Mouse (Mus musculus) hindbrain, embryonic 16.5 days (tissue): ENCODE measurements around the gene Ccdc157. TPM values are rescaled to one million over a fixed set of nuclear protein-coding genes. Genes with fewer than 3 reads are reported as not detected.

ENCODE experiments used
- ATAC-seq: fragments of 200-750 bp; cut with Nextera tagmentation; 2 replicates; pipeline ENCODE4 v1.8.0; 2017; ENCODE audit warnings: moderate TSS enrichment, moderate library complexity
- H3K27ac ChIP-seq: fragments of 300-500 bp; sonication (generic); 2 replicates; pipeline ENCODE4 v1.5.1; 2014; ENCODE audit warnings: low read depth, mild to moderate bottlenecking, control low read depth, low read length, moderate library complexity
- H3K27me3 ChIP-seq: fragments of 300-500 bp; sonication (generic); replicated peaks from 2 replicates; pipeline ENCODE4 v1.6.1; 2014; ENCODE audit warnings: low read length; ENCODE audit not compliant: control insufficient read depth, insufficient read depth
- H3K36me3 ChIP-seq: fragments of 300-500 bp; sonication (generic); 2 replicates; pipeline ENCODE4 v1.6.1; 2014; ENCODE audit warnings: mild to moderate bottlenecking, low read length, moderate library complexity, mixed read lengths; ENCODE audit not compliant: control insufficient read depth, insufficient read depth
- H3K4me1 ChIP-seq: fragments of 300-500 bp; sonication (generic); 2 replicates; pipeline ENCODE4 v1.6.1; 2014; ENCODE audit warnings: low read depth, low read length; ENCODE audit not compliant: control insufficient read depth, insufficient read depth
- H3K4me2 ChIP-seq: fragments of 300-500 bp; sonication (generic); 2 replicates; pipeline ENCODE4 v1.6.1; 2014; ENCODE audit warnings: mild to moderate bottlenecking, low read length, control low read depth, moderate library complexity
- H3K4me3 ChIP-seq: fragments of 300-500 bp; sonication (generic); 2 replicates; pipeline ENCODE4 v1.5.1; 2014; ENCODE audit warnings: mild to moderate bottlenecking, low read length, control low read depth, moderate library complexity
- H3K9ac ChIP-seq: fragments of 300-500 bp; sonication (generic); 2 replicates; pipeline ENCODE4 v1.6.1; 2014; ENCODE audit warnings: low read depth, mild to moderate bottlenecking, control low read depth, low read length, moderate library complexity
- H3K9me3 ChIP-seq: fragments of 300-500 bp; sonication (generic); 2 replicates; pipeline ENCODE4 v1.6.1; 2014; ENCODE audit warnings: mild to moderate bottlenecking, low read length, moderate library complexity; ENCODE audit not compliant: control insufficient read depth
- WGBS: fragments of 180-500 bp; shearing (Covaris S2); extraction: QIAGEN DNeasy Blood & Tissue Kit; methylation state at CpG from one replicate; pipeline ENCODE4 v1.1.7; 2014; 5-methylcytosine and 5-hydroxymethylcytosine counted together
- polyA plus RNA-seq: library from polyadenylated mRNA; unstranded; fragments of >200 nt; fragmentation: Nextera tagmentation; extraction: Ambion mirVana; gene quantifications from 2 replicates; pipeline ENCODE4 v1.2.1, GENCODE M21; 2015

Ccdc157 gene
- polyA plus RNA-seq, 1 experiment from 2014 or later, result 9.1 TPM

GRCm38 (mm10) chr11:4160758-4161480 lies 826 bp upstream of the Ccdc157 start:
- ATAC-seq, result 0 out of 2 replicates have a peak, but pooled peaks have one; percentile 1
- H3K9me3 ChIP-seq, result no peaks in the 10 kb centered on the region
- H3K9ac ChIP-seq, result peak overlapping the region; percentile 90
- H3K36me3 ChIP-seq, result peaks cover 13% of the 10 kb centered on the region
- no peaks in the 10 kb centered on the region for H3K27me3 ChIP-seq
- WGBS, result 9% methylated on average over 15 of the region's 15 CpGs
- H3K4me2 ChIP-seq, result peak overlapping the region; percentile 75
- H3K4me3 ChIP-seq, result peak overlapping the region; percentile 86
- H3K4me1 ChIP-seq, result peaks cover 39% of the 10 kb centered on the region
- H3K27ac ChIP-seq, result peak overlapping the region; percentile 95

DNA sequence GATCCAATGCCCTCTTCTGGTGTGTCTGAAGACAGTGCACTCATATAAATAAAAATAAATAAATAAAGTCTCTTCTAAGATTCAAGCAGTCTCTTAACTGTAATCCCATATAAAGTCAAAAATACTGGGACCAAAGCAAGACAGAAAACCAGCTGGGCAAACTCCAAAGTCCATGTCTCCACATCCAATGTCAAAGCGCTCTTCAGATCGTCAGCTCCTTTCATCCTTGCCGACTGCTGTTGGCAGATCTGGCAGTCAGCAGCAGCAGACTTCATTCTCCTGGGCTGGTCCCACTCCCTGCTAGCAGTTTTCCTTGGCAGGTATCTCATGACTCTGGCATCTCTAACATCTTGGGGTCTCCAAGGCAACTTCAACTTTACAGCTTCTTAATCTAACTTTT lies 1.4 kb downstream of the Ccdc157 start:
- no peak overlapping the region for H3K4me2 ChIP-seq
- peaks cover 29% of the 10 kb centered on the region for H3K4me1 ChIP-seq
- no peak overlapping the region for H3K27ac ChIP-seq
- no peaks in the 10 kb centered on the region for H3K27me3 ChIP-seq
- 86% methylated on average over 3 of the region's 3 CpGs for WGBS
- no peak overlapping the region for H3K4me3 ChIP-seq
- H3K9ac ChIP-seq, result no peak overlapping the region
- H3K9me3 ChIP-seq, result no peaks in the 10 kb centered on the region
- no peak for ATAC-seq
- peaks cover 4% of the 10 kb centered on the region for H3K36me3 ChIP-seq

DNA sequence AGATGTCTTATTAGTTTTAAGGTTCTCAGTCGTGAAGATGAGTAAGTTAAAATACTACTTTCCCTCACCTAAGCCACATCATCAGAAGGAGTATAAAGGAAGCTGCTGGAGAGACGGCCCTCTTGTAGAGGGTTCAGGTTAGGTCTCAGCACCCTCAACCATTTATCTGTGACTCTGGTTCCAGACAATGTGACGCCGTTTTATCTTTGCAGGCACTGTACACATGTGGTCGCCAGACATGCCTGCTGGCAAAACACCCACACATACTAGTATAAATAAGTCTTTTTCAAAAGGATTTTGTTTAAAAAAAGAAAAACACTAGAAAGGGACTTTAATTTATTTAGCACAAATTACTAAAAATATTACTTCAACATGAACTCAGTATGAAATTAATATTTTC lies 4.5 kb downstream of the Ccdc157 start:
- no peak overlapping the region for H3K4me2 ChIP-seq
- no peaks in the 10 kb centered on the region for H3K9me3 ChIP-seq
- H3K27ac ChIP-seq, result no peak overlapping the region
- 81% methylated on average over 5 of the region's 5 CpGs for WGBS
- no peak overlapping the region for H3K4me3 ChIP-seq
- peaks cover 10% of the 10 kb centered on the region for H3K4me1 ChIP-seq
- H3K27me3 ChIP-seq, result no peaks in the 10 kb centered on the region
- H3K9ac ChIP-seq, result no peak overlapping the region
- peaks cover 2% of the 10 kb centered on the region; the same call in 1 of the 2 replicates for H3K36me3 ChIP-seq
- ATAC-seq, result no peak

DNA sequence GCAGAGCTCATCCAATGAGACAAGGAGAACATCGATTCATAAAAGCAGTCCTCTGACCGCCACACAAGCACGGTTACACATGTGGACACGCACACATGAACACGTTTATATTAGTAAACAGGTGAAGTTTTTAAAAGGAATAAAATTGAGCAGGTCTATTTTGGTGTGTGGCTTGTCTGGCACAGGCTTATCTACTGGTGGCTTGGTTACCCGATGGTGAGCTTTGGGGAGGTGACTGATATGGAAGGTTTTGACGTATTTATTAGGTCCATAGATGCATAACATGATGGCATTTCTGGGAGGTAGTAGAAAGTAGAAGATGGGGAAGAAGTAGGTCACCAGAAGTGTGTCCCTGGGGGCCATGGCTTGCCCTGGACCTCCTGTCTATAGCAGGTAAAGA lies 6.4 kb downstream of the Ccdc157 start:
- H3K9ac ChIP-seq, result no peak overlapping the region
- H3K4me2 ChIP-seq, result no peak overlapping the region
- ATAC-seq, result no peak
- no peak overlapping the region for H3K27ac ChIP-seq
- no peaks in the 10 kb centered on the region for H3K9me3 ChIP-seq
- H3K4me3 ChIP-seq, result no peak overlapping the region
- no peaks in the 10 kb centered on the region for H3K4me1 ChIP-seq
- no peaks in the 10 kb centered on the region for H3K27me3 ChIP-seq
- 95% methylated on average over 7 of the region's 7 CpGs for WGBS
- H3K36me3 ChIP-seq, result peaks cover 2% of the 10 kb centered on the region; the same call in 1 of the 2 replicates

GRCm38 (mm10) chr11:4149886-4150285 lies 10.2 kb downstream of the Ccdc157 start:
- no peaks in the 10 kb centered on the region for H3K9me3 ChIP-seq
- no peaks in the 10 kb centered on the region for H3K27me3 ChIP-seq
- no peak overlapping the region for H3K27ac ChIP-seq
- WGBS, result 88% methylated on average over 6 of the region's 6 CpGs
- H3K4me1 ChIP-seq, result no peaks in the 10 kb centered on the region
- peaks cover 2% of the 10 kb centered on the region; the same call in 1 of the 2 replicates for H3K36me3 ChIP-seq
- H3K4me3 ChIP-seq, result no peak overlapping the region
- H3K4me2 ChIP-seq, result no peak overlapping the region
- no peak overlapping the region for H3K9ac ChIP-seq
- ATAC-seq, result no peak

- ATAC-seq, result no peak
- Histone ChIP-seq H3K4me3 (no peak overlapping the region), H3K4me1 (no peaks in the 10 kb centered on the region), H3K4me2 (no peak overlapping the region), H3K36me3 (peaks cover 9% of the 10 kb centered on the region), H3K27ac (no peak overlapping the region), H3K9ac (no peak overlapping the region), H3K27me3 (no peaks in the 10 kb centered on the region), H3K9me3 (no peaks in the 10 kb centered on the region)
- WGBS, result 83% methylated on average over 9 of the region's 9 CpGs
Observed at GRCm38 (mm10) chr11:4148536-4149156, 11.4 kb downstream of the Ccdc157 start.

- H3K27me3 ChIP-seq, result no peaks in the 10 kb centered on the region
- H3K4me2 ChIP-seq, result no peak overlapping the region
- H3K9ac ChIP-seq, result no peak overlapping the region
- H3K36me3 ChIP-seq, result peaks cover 13% of the 10 kb centered on the region
- no peak overlapping the region for H3K4me3 ChIP-seq
- H3K4me1 ChIP-seq, result no peaks in the 10 kb centered on the region
- no peaks in the 10 kb centered on the region for H3K9me3 ChIP-seq
- ATAC-seq, result no peak
- WGBS, result 91% methylated on average over 5 of the region's 5 CpGs
- no peak overlapping the region for H3K27ac ChIP-seq
Observed at GRCm38 (mm10) chr11:4148120-4148519, 12.0 kb downstream of the Ccdc157 start.

GRCm38 (mm10) chr11:4147098-4147497 lies 13.0 kb downstream of the Ccdc157 start:
- no peak for ATAC-seq
- Histone ChIP-seq H3K27me3 (no peaks in the 10 kb centered on the region), H3K4me1 (no peaks in the 10 kb centered on the region), H3K27ac (no peak overlapping the region), H3K9me3 (no peaks in the 10 kb centered on the region), H3K4me2 (no peak overlapping the region), H3K4me3 (no peak overlapping the region), H3K36me3 (peaks cover 22% of the 10 kb centered on the region), H3K9ac (no peak overlapping the region)
- WGBS, result 90% methylated on average over 10 of the region's 10 CpGs

DNA sequence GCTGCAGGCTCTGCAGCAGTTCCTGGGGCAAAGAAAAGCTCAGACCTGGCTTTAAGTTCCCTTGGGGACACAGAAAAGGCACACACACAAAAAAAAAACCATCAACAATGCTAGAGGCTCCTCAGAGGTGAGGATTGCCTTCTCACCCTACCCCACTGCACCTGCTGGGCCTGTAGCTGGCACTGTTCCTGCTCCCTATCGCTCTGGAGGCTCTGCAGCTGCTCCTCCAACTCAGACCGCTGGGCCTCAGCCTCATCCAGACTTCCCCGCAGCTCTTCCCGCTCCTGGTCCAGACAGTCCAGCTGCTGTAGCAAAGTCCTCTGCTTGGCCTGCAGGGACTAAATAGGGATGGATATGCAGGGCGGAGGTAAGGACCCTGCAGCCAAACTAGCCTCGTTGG lies 13.7 kb downstream of the Ccdc157 start:
- no peaks in the 10 kb centered on the region for H3K9me3 ChIP-seq
- H3K27ac ChIP-seq, result no peak overlapping the region
- H3K36me3 ChIP-seq, result peaks cover 30% of the 10 kb centered on the region
- H3K4me2 ChIP-seq, result no peak overlapping the region
- no peak overlapping the region for H3K4me3 ChIP-seq
- 72% methylated on average over 6 of the region's 6 CpGs for WGBS
- no peaks in the 10 kb centered on the region for H3K27me3 ChIP-seq
- ATAC-seq, result no peak
- H3K4me1 ChIP-seq, result no peaks in the 10 kb centered on the region
- no peak overlapping the region for H3K9ac ChIP-seq
